Mouse (Mus musculus) megakaryocyte, embryonic 14.5 days (primary cell): Measurements from ENCODE around the gene Gabrd.

Experiments
- FLI1 ChIP-seq: IDR thresholded peaks from 2 replicates; pipeline ENCODE4 v1.6.1; 2012; ENCODE audit warnings: low read length, inconsistent platforms, mixed read lengths
- GATA1 ChIP-seq: IDR thresholded peaks from 3 replicates; pipeline ENCODE4 v1.6.1; 2012; ENCODE audit warnings: mixed read lengths, low read length, inconsistent platforms, borderline replicate concordance

DNA sequence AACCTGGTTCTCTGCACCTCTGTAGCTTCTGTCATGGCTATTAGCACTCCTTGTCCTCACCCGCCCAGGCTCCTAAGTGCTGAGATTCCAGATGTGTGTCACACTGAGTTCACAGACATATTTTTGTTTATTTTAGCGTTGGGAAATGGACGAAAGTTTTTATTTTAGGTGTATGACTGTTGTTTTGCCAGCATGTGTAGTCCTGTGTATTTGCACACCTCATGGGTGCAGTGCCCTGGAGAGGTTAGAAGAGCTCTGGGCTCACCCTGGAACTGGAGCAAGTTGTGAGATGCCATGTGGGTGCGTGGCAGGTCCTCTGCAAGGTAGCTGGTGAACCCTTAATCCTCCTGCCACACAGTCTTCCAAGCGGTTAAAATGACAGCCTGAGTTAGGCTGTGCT is 35.5 kb downstream of the Gabrd start:
- TF ChIP-seq GATA1 (no peak), FLI1 (no peak)
